Mouse (Mus musculus) heart, adult 11 months (tissue): ENCODE data around the gene 4930539E08Rik.

Experiments
- DNase-seq: peaks from one replicate; pipeline ENCODE4 v3.0.0; 2022

The 4930539E08Rik gene

DNA sequence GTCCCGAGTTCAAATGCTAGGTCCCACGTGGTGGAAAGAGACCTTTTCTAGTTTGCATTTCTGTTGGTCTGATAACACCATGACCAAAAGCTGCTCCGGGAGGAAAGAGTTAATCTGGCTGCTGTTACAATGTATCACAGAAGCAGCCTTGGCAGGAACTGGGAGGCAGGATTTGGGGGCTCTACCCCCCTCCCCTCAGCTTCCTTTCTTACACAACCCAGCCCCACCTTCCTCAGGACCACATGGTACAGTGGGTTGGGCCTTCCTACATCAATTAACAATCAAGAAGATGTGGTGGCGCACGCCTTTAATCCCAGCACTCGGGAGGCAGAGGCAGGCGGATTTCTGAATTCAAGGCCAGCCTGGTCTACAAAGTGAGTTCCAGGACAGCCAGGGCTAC, 60.7 kb downstream of the 4930539E08Rik start:
- no peak for DNase-seq

DNA sequence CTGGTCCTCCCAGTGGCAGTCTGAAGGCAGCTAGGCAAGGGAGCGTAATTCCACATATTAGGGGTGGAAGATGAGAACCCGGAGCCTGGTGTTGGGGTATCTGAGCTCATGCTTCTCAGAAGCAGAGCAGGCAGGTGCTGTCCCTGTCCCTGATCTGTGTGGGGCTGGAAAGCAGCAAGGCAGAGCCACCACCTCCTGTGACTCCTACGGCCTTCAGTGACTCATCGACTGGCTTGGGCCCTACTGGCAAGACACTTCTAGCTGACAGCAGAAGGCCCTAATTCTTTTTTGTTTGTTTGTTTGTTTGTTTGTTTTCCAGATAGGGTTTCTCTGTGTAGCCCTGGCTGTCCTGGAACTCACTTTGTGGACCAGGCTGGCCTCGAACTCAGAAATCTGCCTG, 64.6 kb downstream of the 4930539E08Rik start:
- no peak for DNase-seq

DNA sequence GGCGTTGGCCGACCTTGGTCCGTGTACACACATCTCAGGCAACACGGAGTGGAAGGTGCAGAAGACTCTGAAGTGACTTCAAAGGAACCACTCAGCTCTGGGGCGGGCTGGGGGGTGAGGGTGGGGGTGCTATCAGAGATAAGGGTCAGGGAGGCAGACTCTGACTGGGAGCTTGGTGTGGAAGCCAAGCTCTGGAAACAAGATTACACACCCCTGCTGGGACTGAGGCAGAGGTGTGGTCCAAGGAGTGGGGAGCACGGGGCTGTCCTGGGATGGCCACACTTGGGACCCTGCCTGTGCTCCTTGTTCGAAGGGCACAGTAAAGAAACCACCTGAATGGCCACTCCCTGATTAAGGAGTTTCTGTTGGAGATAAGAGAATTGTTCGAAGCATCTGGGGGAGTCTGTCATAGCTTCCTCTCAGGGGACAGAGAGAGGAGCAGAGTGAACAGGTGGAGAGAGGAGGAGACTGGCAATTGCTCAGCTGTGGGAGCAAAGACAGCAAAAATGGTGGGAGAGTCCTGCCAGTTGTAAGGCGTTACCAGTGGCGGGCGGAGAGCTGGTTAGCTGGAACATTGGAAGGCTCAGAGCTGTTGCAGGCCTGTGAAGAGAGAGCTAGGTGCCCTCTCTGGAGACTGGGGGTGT, 68.0 kb downstream of the 4930539E08Rik start:
- peak; percentile 87 for DNase-seq
